Mouse (Mus musculus) CD8-positive naive resting alpha-beta T cell, adult 57 days (primary cell): ENCODE measurements around the gene Ly6g6d. TPM values are rescaled to one million over a fixed set of nuclear protein-coding genes. Genes with fewer than 3 reads are reported as not detected.

Experiments
- total RNA-seq: library from RNA; stranded (reverse); gene quantifications from one replicate; pipeline ENCODE4 v1.2.4, GENCODE M21; 2023

The Ly6g6d gene
- not detected for total RNA-seq

GRCm38 (mm10) chr17:35077786-35078233, at the start of gene Ly6g6d:
Ly6g6d (minus strand) TSS chr17:35078065.

GRCm38 (mm10) chr17:35126206-35126611, 48.3 kb upstream of the Ly6g6d start, which contains the start of gene D17H6S53E:
D17H6S53E (plus strand) TSS chr17:35126373.

GRCm38 (mm10) chr17:35121871-35122303, 44.0 kb upstream of the Ly6g6d start, which contains the start of gene Csnk2b:
Csnk2b (minus strand) TSS chr17:35122053.

GRCm38 (mm10) chr17:35121143-35121799, 43.4 kb upstream of the Ly6g6d start, which contains the start of gene Gpank1:
Gpank1 (plus strand) TSS chr17:35121455.

GRCm38 (mm10) chr17:35115046-35116019, 37.5 kb upstream of the Ly6g6d start, which contains the start of gene Ly6g5b:
Ly6g5b (minus strand) TSS chr17:35115428.

GRCm38 (mm10) chr17:35108097-35108496, 30.2 kb upstream of the Ly6g6d start, which contains the start of gene Ly6g5c:
Ly6g5c (plus strand) TSS chr17:35108279.

GRCm38 (mm10) chr17:35088825-35089644, 11.2 kb upstream of the Ly6g6d start, which contains the start of gene Abhd16a:
Abhd16a (plus strand) TSS chr17:35089263.

GRCm38 (mm10) chr17:35085208-35085865, 7.5 kb upstream of the Ly6g6d start, which contains the start of gene Ly6g6f:
Ly6g6f (minus strand) TSS chr17:35085610.

GRCm38 (mm10) chr17:35076507-35077176, 1.2 kb downstream of the Ly6g6d start, which contains the start of gene Ly6g6e:
Ly6g6e (plus strand) TSS chr17:35076902.

GRCm38 (mm10) chr17:35066084-35066483, 11.8 kb downstream of the Ly6g6d start, which contains the start of gene Mpig6b:
Mpig6b (minus strand) TSS chr17:35066184.

GRCm38 (mm10) chr17:35064951-35065947, 12.6 kb downstream of the Ly6g6d start, which contains the start of gene Ly6g6c:
Ly6g6c (plus strand) TSS chr17:35065388.

GRCm38 (mm10) chr17:35058911-35059892, 18.7 kb downstream of the Ly6g6d start, which contains the start of gene Ddah2:
Ddah2 (plus strand) TSS chr17:35059035.

GRCm38 (mm10) chr17:35049561-35050016, 28.3 kb downstream of the Ly6g6d start, which contains the start of gene Clic1:
Clic1 (plus strand) TSS chr17:35049966.

GRCm38 (mm10) chr17:35046681-35047455, 31.0 kb downstream of the Ly6g6d start, which contains the start of gene Msh5:
Msh5 (minus strand) TSS chr17:35046745.

GRCm38 (mm10) chr17:35027277-35028068, 50.4 kb downstream of the Ly6g6d start, which contains the start of gene Sapcd1:
Sapcd1 (minus strand) TSS chr17:35028016.

